Comparison of ENCODE assay signal across 8 mouse cellular contexts in genomic region chr13:108316487-108316903, GRCm38 (mm10). TPM values are rescaled to one million over a fixed set of nuclear protein-coding genes. Genes with fewer than 3 reads are reported as not detected.
DNase-seq lines count a peak whose midpoint lies in the region; ATAC-seq and TF ChIP-seq lines count a peak whose summit lies in the region.

No protein-coding gene starts in this region.

- H3K27me3 ChIP-seq in heart, embryonic 10.5 days (ENCODE audit: insufficient read depth, poor library complexity, severe bottlenecking) = peaks cover 77% of the 10 kb centered on the region
- no peaks in the 10 kb centered on the region for H3K27me3 ChIP-seq in forebrain, embryonic 14.5 days (replicated peaks; ENCODE audit: control insufficient read depth, insufficient read depth, low read length)
- H3K27me3 ChIP-seq in limb, embryonic 15.5 days = no peaks in the 10 kb centered on the region

- H3K9me3 ChIP-seq in heart, embryonic 10.5 days = no peaks in the 10 kb centered on the region; the same call in 1 of the 2 replicates
- H3K9me3 ChIP-seq in forebrain, embryonic 14.5 days (replicated peaks; ENCODE audit: control insufficient read depth, low read length) = no peaks in the 10 kb centered on the region
- no peaks in the 10 kb centered on the region for H3K9me3 ChIP-seq in limb, embryonic 15.5 days

- H3K27ac ChIP-seq in heart, embryonic 10.5 days = peak overlapping the region; percentile 86
- H3K27ac ChIP-seq in forebrain, embryonic 14.5 days (ENCODE audit: low read depth, low read length) = 0 out of 2 replicates have a peak overlapping the region, but pooled peaks have one; percentile 21
- 0 out of 2 replicates have a peak overlapping the region, but pooled peaks have one; percentile 61 for H3K27ac ChIP-seq in limb, embryonic 15.5 days
- H3K27ac ChIP-seq in olfactory bulb, adult 2 months (ENCODE audit: insufficient read depth, low read depth, low read length) = no peak overlapping the region

- TF ChIP-seq CTCF in olfactory bulb, adult 2 months (IDR thresholded peaks at IDR 0.05; ENCODE audit: insufficient read depth, low read depth, low read length) = no peak

- peaks cover 15% of the 10 kb centered on the region for H3K4me1 ChIP-seq in heart, embryonic 10.5 days
- peaks cover 14% of the 10 kb centered on the region for H3K4me1 ChIP-seq in forebrain, embryonic 14.5 days (ENCODE audit: control insufficient read depth, insufficient read depth, low read length)
- peaks cover 14% of the 10 kb centered on the region for H3K4me1 ChIP-seq in limb, embryonic 15.5 days
- H3K4me1 ChIP-seq in olfactory bulb, adult 2 months (ENCODE audit: control insufficient read depth, insufficient read depth, low read length) = peaks cover 6% of the 10 kb centered on the region

- no peak for TF ChIP-seq POLR2A in olfactory bulb, adult 2 months (IDR thresholded peaks at IDR 0.05; ENCODE audit: insufficient read depth, low read depth, low read length)

- ATAC-seq in forebrain, embryonic 14.5 days = peak; percentile 81
- peak; percentile 32; the same call in 1 of the 2 replicates for ATAC-seq in limb, embryonic 15.5 days (ENCODE audit: insufficient number of reproducible peaks, low FRiP score, low TSS enrichment, low read depth)

- DNase-seq in heart, embryonic 10.5 days (ENCODE audit: low spot score) = peak; percentile 89
- no peak for DNase-seq in heart, adult 8-10 months (ENCODE audit: low spot score)
- peak; percentile 10 for DNase-seq in NIH3T3 (ENCODE audit: low read depth)
- peak; percentile 30 for DNase-seq in forebrain, embryonic 14.5 days (ENCODE audit: low spot score)
- no peak for DNase-seq in urinary bladder, postnatal 25 days (ENCODE audit: low spot score)
- no peak for DNase-seq in adrenal gland, postnatal 4 days (ENCODE audit: low spot score in 2 of 2)

- no peaks in the 10 kb centered on the region for H3K36me3 ChIP-seq in heart, embryonic 10.5 days
- no peaks in the 10 kb centered on the region for H3K36me3 ChIP-seq in forebrain, embryonic 14.5 days (ENCODE audit: control insufficient read depth, insufficient read depth, low read length)
- no peaks in the 10 kb centered on the region for H3K36me3 ChIP-seq in limb, embryonic 15.5 days

- H3K4me3 ChIP-seq in heart, embryonic 10.5 days = peak overlapping the region; percentile 87
- peak overlapping the region; percentile 59 for H3K4me3 ChIP-seq in forebrain, embryonic 14.5 days (ENCODE audit: low read depth, low read length)
- H3K4me3 ChIP-seq in limb, embryonic 15.5 days = peak overlapping the region; percentile 77
- H3K4me3 ChIP-seq in olfactory bulb, adult 2 months (ENCODE audit: insufficient read depth, low read depth, low read length) = peak overlapping the region; percentile 76

- peak overlapping the region; percentile 81 for H3K9ac ChIP-seq in forebrain, embryonic 14.5 days (ENCODE audit: low read length)
- H3K9ac ChIP-seq in limb, embryonic 15.5 days = peak overlapping the region; percentile 45

- WGBS in heart, embryonic 10.5 days = under 1% methylated on average over 32 of the region's 32 CpGs
- WGBS in forebrain, embryonic 14.5 days = under 1% methylated on average over 32 of the region's 32 CpGs
- under 1% methylated on average over 32 of the region's 32 CpGs for WGBS in limb, embryonic 15.5 days
- 1% methylated on average over 32 of the region's 32 CpGs for WGBS in olfactory bulb, adult 2 months

- H3K4me2 ChIP-seq in forebrain, embryonic 14.5 days (ENCODE audit: low read length) = peak overlapping the region; percentile 93
- peak overlapping the region; percentile 95 for H3K4me2 ChIP-seq in limb, embryonic 15.5 days

RNA-seq across cellular contexts. Expression of gene Depdc1b, which starts 0.4 kb away (rescaled TPM):
- polyA plus RNA-seq in heart, embryonic 10.5 days (2016; fragmentation: Nextera tagmentation; extraction: Ambion mirVana) = 6.5 and 10.0 TPM in 2 replicates
- total RNA-seq in heart, adult 8-10 months (2022) = under 1 TPM in 3 of 4 experiments, not detected in 1; 0.16 to 0.56 (median 0.43) TPM
- 4.5 and 6.8 TPM in 2 replicates for polyA plus RNA-seq in forebrain, embryonic 14.5 days (2014; fragmentation: Nextera tagmentation; extraction: Ambion mirVana)
- 6.0 and 6.9 TPM in 2 replicates for polyA plus RNA-seq in limb, embryonic 15.5 days (2015; fragmentation: Nextera tagmentation; extraction: Ambion mirVana)
- polyA plus RNA-seq in olfactory bulb, adult 2 months (2012; ENCODE audit: insufficient read depth, insufficient read length, low replicate concordance, missing spikeins) = not detected in 2 replicates
- 1 to 10 TPM; 4.9 to 7.9 TPM for total RNA-seq in adrenal gland, postnatal 4 days (2021)

Comparison
In these comparisons a context has a peak if more than half of its experiments do, and no peak if none do; other contexts are left out.
1. DNase-seq: peak in heart, embryonic 10.5 days (single experiment), NIH3T3 (single experiment) and forebrain, embryonic 14.5 days (single experiment); none in heart, adult 8-10 months (single experiment), urinary bladder, postnatal 25 days (single experiment) and adrenal gland, postnatal 4 days (0 of 2).
2. Peak in every context shown above with its lines, with median percentiles within 50 percentile points of each other: H3K4me3 ChIP-seq.